Mouse (Mus musculus) midbrain, embryonic 16.5 days (tissue): ENCODE measurements around the gene Lrp6. TPM values are rescaled to one million over a fixed set of nuclear protein-coding genes. Genes with fewer than 3 reads are reported as not detected.
A peak's percentile ranks its signal among the peaks of the same experiment; 100 is the strongest.

ENCODE experiments used
- ATAC-seq: fragments of 200-750 bp; cut with Nextera tagmentation; 2 replicates; pipeline ENCODE4 v1.8.0; 2017; ENCODE audit warnings: moderate TSS enrichment
- H3K27ac ChIP-seq: fragments of 300-500 bp; sonication (generic); 2 replicates; pipeline ENCODE4 v1.5.1; 2014; ENCODE audit warnings: mild to moderate bottlenecking, low read length, mixed read lengths
- H3K27me3 ChIP-seq: fragments of 300-500 bp; sonication (generic); 2 replicates; pipeline ENCODE4 v1.6.1; 2014; ENCODE audit warnings: low read depth, low read length, mixed read lengths; ENCODE audit not compliant: control insufficient read depth, insufficient read depth
- H3K36me3 ChIP-seq: fragments of 300-500 bp; sonication (generic); 2 replicates; pipeline ENCODE4 v1.6.1; 2014; ENCODE audit warnings: mild to moderate bottlenecking, low read length, moderate library complexity, mixed read lengths; ENCODE audit not compliant: control insufficient read depth, insufficient read depth
- H3K4me1 ChIP-seq: fragments of 300-500 bp; sonication (generic); 2 replicates; pipeline ENCODE4 v1.6.1; 2014; ENCODE audit warnings: mild to moderate bottlenecking, low read length, mixed read lengths; ENCODE audit not compliant: control insufficient read depth, insufficient read depth
- H3K4me2 ChIP-seq: fragments of 300-500 bp; sonication (generic); 2 replicates; pipeline ENCODE4 v1.6.1; 2014; ENCODE audit warnings: mild to moderate bottlenecking, low read length, mixed read lengths
- H3K4me3 ChIP-seq: fragments of 300-500 bp; sonication (generic); 2 replicates; pipeline ENCODE4 v1.5.1; 2014; ENCODE audit warnings: low read depth, mild to moderate bottlenecking, low read length, moderate library complexity, mixed read lengths
- H3K9ac ChIP-seq: fragments of 300-500 bp; sonication (generic); 2 replicates; pipeline ENCODE4 v1.6.1; 2014; ENCODE audit warnings: low read depth, low read length, mixed read lengths
- H3K9me3 ChIP-seq: fragments of 300-500 bp; sonication (generic); replicated peaks from 2 replicates; pipeline ENCODE4 v1.6.1; 2014; ENCODE audit warnings: mild to moderate bottlenecking, low read length, mixed read lengths; ENCODE audit not compliant: control insufficient read depth, poor library complexity, severe bottlenecking
- WGBS: fragments of 180-500 bp; shearing (Covaris S2); extraction: QIAGEN DNeasy Blood & Tissue Kit; methylation state at CpG from one replicate; pipeline ENCODE4 v1.1.7; 2014; 5-methylcytosine and 5-hydroxymethylcytosine counted together
- polyA plus RNA-seq: library from polyadenylated mRNA; unstranded; fragments of >200 nt; fragmentation: Nextera tagmentation; extraction: Ambion mirVana; gene quantifications from 2 replicates; pipeline ENCODE4 v1.2.1, GENCODE M21; 2015

Lrp6 gene
- 14.4 and 16.7 TPM in 2 replicates for polyA plus RNA-seq

GRCm38 (mm10) chr6:134566818-134567485 is at the start of gene Lrp6:
Gene Lrp6, minus strand, starts transcription at chr6:134566965.
- peak within 1 kb of the TSS; percentile 99 for H3K9ac ChIP-seq
- WGBS = under 1% methylated on average over 72 of the region's 99 CpGs
- peak within 1 kb of the TSS; percentile 92 for H3K4me3 ChIP-seq
- H3K36me3 ChIP-seq = no peaks in the 10 kb centered on the region
- peak within 1 kb of the TSS; percentile 94 for H3K4me2 ChIP-seq
- H3K9me3 ChIP-seq = no peaks in the 10 kb centered on the region
- peaks cover 15% of the 10 kb centered on the region for H3K4me1 ChIP-seq
- peak; percentile 93 for ATAC-seq
- no peaks in the 10 kb centered on the region for H3K27me3 ChIP-seq
- peak within 1 kb of the TSS; percentile 100 for H3K27ac ChIP-seq

- no peak overlapping the region for H3K9ac ChIP-seq
- no peaks in the 10 kb centered on the region for H3K4me1 ChIP-seq
- ATAC-seq = peak; percentile 50; the same call in 1 of the 2 replicates
- no peaks in the 10 kb centered on the region for H3K27me3 ChIP-seq
- no peak overlapping the region for H3K4me3 ChIP-seq
- H3K36me3 ChIP-seq = no peaks in the 10 kb centered on the region
- peak overlapping the region; percentile 7; the same call in 1 of the 2 replicates for H3K4me2 ChIP-seq
- H3K27ac ChIP-seq = no peak overlapping the region
- WGBS = 28% methylated on average over 16 of the region's 16 CpGs
- H3K9me3 ChIP-seq = no peaks in the 10 kb centered on the region
Measured at GRCm38 (mm10) chr6:134614723-134615648, 48.2 kb upstream of the Lrp6 start.

GRCm38 (mm10) chr6:134614322-134614721 is 47.6 kb upstream of the Lrp6 start:
- no peaks in the 10 kb centered on the region for H3K27me3 ChIP-seq
- H3K9me3 ChIP-seq = no peaks in the 10 kb centered on the region
- no peaks in the 10 kb centered on the region for H3K4me1 ChIP-seq
- no peak overlapping the region for H3K4me3 ChIP-seq
- no peaks in the 10 kb centered on the region for H3K36me3 ChIP-seq
- H3K27ac ChIP-seq = no peak overlapping the region
- WGBS = 84% methylated on average over 4 of the region's 4 CpGs
- no peak overlapping the region for H3K4me2 ChIP-seq
- H3K9ac ChIP-seq = no peak overlapping the region
- no peak for ATAC-seq

- Histone ChIP-seq H3K27ac (no peak overlapping the region), H3K9me3 (no peaks in the 10 kb centered on the region), H3K4me1 (0 out of 2 replicates have a peak, but pooled peaks cover 2% of the 10 kb centered on the region), H3K27me3 (no peaks in the 10 kb centered on the region), H3K36me3 (no peaks in the 10 kb centered on the region), H3K4me3 (no peak overlapping the region), H3K9ac (no peak overlapping the region), H3K4me2 (no peak overlapping the region)
- WGBS = 81% methylated on average over 13 of the region's 13 CpGs
- no peak for ATAC-seq
Measured at GRCm38 (mm10) chr6:134611896-134612295, 45.1 kb upstream of the Lrp6 start.

- no peaks in the 10 kb centered on the region for H3K36me3 ChIP-seq
- no peak overlapping the region for H3K9ac ChIP-seq
- WGBS = 89% methylated on average over 9 of the region's 9 CpGs
- 0 out of 2 replicates have a peak, but pooled peaks cover 3% of the 10 kb centered on the region for H3K4me1 ChIP-seq
- H3K27ac ChIP-seq = no peak overlapping the region
- no peak overlapping the region for H3K4me2 ChIP-seq
- no peaks in the 10 kb centered on the region for H3K9me3 ChIP-seq
- no peaks in the 10 kb centered on the region for H3K27me3 ChIP-seq
- no peak overlapping the region for H3K4me3 ChIP-seq
- ATAC-seq = no peak
Measured at GRCm38 (mm10) chr6:134610380-134610779, 43.6 kb upstream of the Lrp6 start.

GRCm38 (mm10) chr6:134606949-134607746 is 40.4 kb upstream of the Lrp6 start:
- Histone ChIP-seq H3K4me3 (no peak overlapping the region), H3K27ac (no peak overlapping the region), H3K9me3 (no peaks in the 10 kb centered on the region), H3K27me3 (no peaks in the 10 kb centered on the region), H3K36me3 (no peaks in the 10 kb centered on the region), H3K9ac (no peak overlapping the region), H3K4me1 (0 out of 2 replicates have a peak, but pooled peaks cover 3% of the 10 kb centered on the region), H3K4me2 (no peak overlapping the region)
- WGBS = 54% methylated on average over 9 of the region's 9 CpGs
- ATAC-seq = peak; percentile 55; the same call in 1 of the 2 replicates

GRCm38 (mm10) chr6:134606540-134606939 is 39.8 kb upstream of the Lrp6 start:
- H3K27me3 ChIP-seq = no peaks in the 10 kb centered on the region
- H3K9ac ChIP-seq = no peak overlapping the region
- WGBS = 72% methylated on average over 6 of the region's 6 CpGs
- H3K4me2 ChIP-seq = no peak overlapping the region
- H3K27ac ChIP-seq = no peak overlapping the region
- H3K9me3 ChIP-seq = no peaks in the 10 kb centered on the region
- H3K4me3 ChIP-seq = no peak overlapping the region
- H3K36me3 ChIP-seq = no peaks in the 10 kb centered on the region
- ATAC-seq = no peak
- 0 out of 2 replicates have a peak, but pooled peaks cover 3% of the 10 kb centered on the region for H3K4me1 ChIP-seq

- no peak for ATAC-seq
- Histone ChIP-seq H3K27ac (no peak overlapping the region), H3K4me3 (no peak overlapping the region), H3K27me3 (no peaks in the 10 kb centered on the region), H3K36me3 (no peaks in the 10 kb centered on the region), H3K4me2 (no peak overlapping the region), H3K9ac (no peak overlapping the region), H3K9me3 (no peaks in the 10 kb centered on the region), H3K4me1 (0 out of 2 replicates have a peak, but pooled peaks cover 3% of the 10 kb centered on the region)
- 89% methylated on average over 3 of the region's 3 CpGs for WGBS
Measured at GRCm38 (mm10) chr6:134605196-134605595, 38.4 kb upstream of the Lrp6 start.
